Mouse (Mus musculus): ENCODE results near the gene Slc9a3. TPM values are rescaled to one million over a fixed set of nuclear protein-coding genes. Genes with fewer than 3 reads are reported as not detected.

The Slc9a3 gene
- polyA plus RNA-seq, 1 experiment from 2014 or later, result not detected

- in situ Hi-C loops (cut with MboI; ENCODE audit: low pct_unique_long_range_greater_than_20kb), result no loop called here
- no peak for TF ChIP-seq CTCF (IDR thresholded peaks at IDR 0.05)
- CTCF ChIA-PET, result interaction anchor here (1.0 kb wide), 1 partner anchor 93 kb away, joined by 4 read pairs; no protein-coding TSS in a partner anchor
- no peak for ATAC-seq
- H3K27me3 ChIP-seq, result no peaks in the 10 kb centered on the region
- no peak for DNase-seq (ENCODE audit: low read depth, low spot score)
- POLR2A ChIA-PET, result no interaction called here
Measured at GRCm38 (mm10) chr13:74196451-74196850, 75.2 kb downstream of the Slc9a3 start.

GRCm38 (mm10) chr13:74208317-74208985 lies 87.2 kb downstream of the Slc9a3 start, which contains the start of gene Exoc3:
Exoc3 (minus strand) TSS chr13:74208732.
- no peak for TF ChIP-seq CTCF (IDR thresholded peaks at IDR 0.05)
- ATAC-seq (peak; percentile 98), DNase-seq (ENCODE audit: low read depth, low spot score) (peak; percentile 54)
- POLR2A ChIA-PET, result interaction anchor here (0.7 to 1.4 kb wide), 3 partner anchors 9 to 825 kb away, joined by 3 to 5 read pairs (median 4); no protein-coding TSS in a partner anchor
- peaks cover 1% of the 10 kb centered on the region for H3K27me3 ChIP-seq
- in situ Hi-C loops (cut with MboI; ENCODE audit: low pct_unique_long_range_greater_than_20kb), result no loop called here
- CTCF ChIA-PET, result interaction anchor here (0.9 to 1.5 kb wide), 3 partner anchors 12 to 108 kb away, joined by 3 to 4 read pairs (median 3); no protein-coding TSS in a partner anchor

DNA sequence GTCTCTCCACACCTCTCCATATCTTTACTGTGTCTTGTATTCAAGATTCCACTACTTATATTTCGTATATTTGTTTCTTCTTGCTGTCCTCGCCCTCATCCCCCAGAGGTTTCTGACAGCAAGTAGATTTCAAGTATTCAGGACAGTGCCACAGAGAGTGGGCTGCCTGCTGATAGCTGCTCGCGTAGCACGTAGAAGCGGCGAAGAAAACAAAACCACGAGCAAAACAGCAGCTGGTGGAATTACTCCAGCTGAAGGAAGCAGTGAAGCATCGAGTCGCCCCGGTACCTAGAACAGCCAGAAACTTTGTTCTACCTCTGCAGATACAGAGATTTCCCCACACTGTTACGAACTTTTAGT lies 87.7 kb downstream of the Slc9a3 start:
- DNase-seq (ENCODE audit: low read depth, low spot score) (no peak), ATAC-seq (peak; percentile 1)
- H3K27me3 ChIP-seq, result peaks cover 6% of the 10 kb centered on the region
- in situ Hi-C loops (cut with MboI; ENCODE audit: low pct_unique_long_range_greater_than_20kb), result no loop called here
- no peak for TF ChIP-seq CTCF (IDR thresholded peaks at IDR 0.05)
- CTCF ChIA-PET, result interaction anchor here (0.9 to 1.5 kb wide), 2 partner anchors 14 to 108 kb away, joined by 3 read pairs; no protein-coding TSS in a partner anchor
- POLR2A ChIA-PET, result interaction anchor here (0.7 kb wide), 1 partner anchor 824 kb away, joined by 4 read pairs; no protein-coding TSS in a partner anchor

- H3K27me3 ChIP-seq, result peaks cover 32% of the 10 kb centered on the region
- in situ Hi-C loops (cut with MboI; ENCODE audit: low pct_unique_long_range_greater_than_20kb), result no loop called here
- POLR2A ChIA-PET, result interaction anchor here (0.9 kb wide), 1 partner anchor 11 kb away, joined by 3 read pairs; no protein-coding TSS in a partner anchor
- CTCF ChIA-PET, result no interaction called here
- TF ChIP-seq CTCF (IDR thresholded peaks at IDR 0.05), result no peak
- no peak for ATAC-seq
- DNase-seq (ENCODE audit: low read depth, low spot score), result no peak
Measured at GRCm38 (mm10) chr13:74218441-74218840, 97.2 kb downstream of the Slc9a3 start.

Other genes starting within 250 kb of the Slc9a3 start
- gene Trip13, start 183.7 kb upstream of the Slc9a3 start, polyA plus RNA-seq (2021), result 14.8 TPM
- 36.0 TPM for gene Brd9, start 183.6 kb upstream of the Slc9a3 start, polyA plus RNA-seq (2021)
- not detected for gene Zdhhc11, start 157.6 kb upstream of the Slc9a3 start, polyA plus RNA-seq (2021)
- 0.08 TPM for gene Tppp, start 112.0 kb upstream of the Slc9a3 start, polyA plus RNA-seq (2021)
- 16.2 TPM for gene Cep72, start 59.2 kb upstream of the Slc9a3 start, polyA plus RNA-seq (2021)
- gene Exoc3, start 87.3 kb downstream of the Slc9a3 start, polyA plus RNA-seq (2021), result 36.6 TPM
- not detected for gene Ahrr, start 170.9 kb downstream of the Slc9a3 start, polyA plus RNA-seq (2021)
- 170 TPM for gene Pdcd6, start 196.1 kb downstream of the Slc9a3 start, polyA plus RNA-seq (2021)
- gene Sdha, start 228.8 kb downstream of the Slc9a3 start, polyA plus RNA-seq (2021), result 368 TPM
- 45.2 TPM for gene Ccdc127, start 228.9 kb downstream of the Slc9a3 start, polyA plus RNA-seq (2021)
- gene Lrrc14b, start 242.5 kb downstream of the Slc9a3 start, polyA plus RNA-seq (2021), result not detected